Mouse (Mus musculus): Measurements from ENCODE around the gene Caln1. TPM values are rescaled to one million over a fixed set of nuclear protein-coding genes. Genes with fewer than 3 reads are reported as not detected.

Caln1 gene
- polyA plus RNA-seq, 1 experiment: not detected

DNA sequence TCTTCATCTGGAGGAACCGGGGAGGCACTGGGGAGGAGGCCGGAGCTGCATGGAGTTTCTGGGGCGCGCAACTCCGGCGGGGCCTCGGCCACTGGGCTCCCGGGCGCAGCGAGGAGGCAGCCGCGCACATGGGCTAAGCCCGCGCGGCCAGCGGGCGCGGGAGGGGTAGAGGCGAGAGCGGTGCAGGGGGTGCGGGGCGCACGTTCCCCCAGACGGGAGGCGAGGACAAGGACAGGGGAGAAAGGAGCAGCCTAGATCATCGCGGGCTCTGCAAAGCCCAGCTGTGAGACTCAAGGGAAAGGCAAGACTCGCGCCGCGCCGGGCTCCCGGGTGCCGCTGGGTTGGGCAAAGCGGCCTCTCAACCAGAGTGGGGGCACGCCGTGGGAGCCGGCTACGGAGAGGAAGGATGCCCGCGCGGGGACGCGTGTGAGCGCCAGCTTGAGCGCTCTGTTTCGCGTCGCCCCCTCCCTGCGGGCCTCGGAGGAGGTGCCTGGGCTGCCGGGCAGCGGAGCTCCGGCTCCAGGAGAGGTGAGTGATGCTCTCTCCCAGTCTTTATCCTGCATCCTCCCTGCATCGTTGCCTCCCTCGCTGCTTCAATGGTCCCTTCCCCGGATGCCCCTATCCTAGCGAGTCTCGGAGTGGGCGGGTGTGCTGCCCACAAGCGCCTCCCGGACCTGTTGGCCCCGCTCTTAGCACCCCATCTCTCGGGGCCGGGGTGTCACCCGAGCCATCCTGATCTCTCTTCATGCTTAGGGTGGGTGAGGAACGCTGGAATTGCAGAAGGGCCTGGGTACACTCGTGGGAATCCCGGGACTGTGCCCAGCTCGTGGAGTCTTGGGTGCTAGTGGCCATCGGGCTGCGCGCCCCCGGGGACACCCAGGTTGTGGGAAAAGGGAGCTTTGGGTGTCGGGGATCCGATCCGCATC lies 79.9 kb downstream of the Caln1 start:
- Histone ChIP-seq H3K4me3 (ENCODE audit: insufficient read depth, low read depth, low read length) (no peak overlapping the region), H3K27ac (replicated peaks; ENCODE audit: low read depth, low read length) (no peak overlapping the region), H3K4me1 (ENCODE audit: control insufficient read depth, insufficient read depth, insufficient read length, low read length) (no peaks in the 10 kb centered on the region)

DNA sequence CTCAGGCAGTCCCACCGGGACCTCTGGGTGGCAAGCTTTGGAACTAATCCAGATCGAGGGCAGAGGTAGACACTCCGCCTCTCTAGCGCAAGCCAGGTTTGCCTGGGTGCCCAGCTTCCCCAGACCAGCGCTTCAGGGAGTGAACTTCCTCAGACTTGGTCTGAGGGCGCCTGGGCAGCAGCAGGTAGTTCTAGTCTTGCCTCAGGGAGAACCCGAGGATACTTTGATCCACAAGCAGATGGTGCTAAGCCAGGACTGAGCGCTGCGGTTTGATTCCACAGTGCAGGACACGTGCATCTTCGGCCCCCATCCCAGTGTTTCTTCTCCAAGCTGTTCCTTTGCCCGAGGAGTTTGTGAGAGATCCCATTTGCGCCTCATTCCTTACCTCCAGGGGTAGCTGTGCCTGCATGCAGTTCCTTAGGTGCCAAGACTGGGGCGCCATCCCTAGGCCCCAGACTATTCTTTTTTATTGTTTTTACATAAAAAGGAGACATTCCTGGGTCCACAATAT lies 80.8 kb downstream of the Caln1 start:
- Histone ChIP-seq H3K27ac (replicated peaks; ENCODE audit: low read depth, low read length) (no peak overlapping the region), H3K4me3 (ENCODE audit: insufficient read depth, low read depth, low read length) (no peak overlapping the region), H3K4me1 (ENCODE audit: control insufficient read depth, insufficient read depth, insufficient read length, low read length) (no peaks in the 10 kb centered on the region)

DNA sequence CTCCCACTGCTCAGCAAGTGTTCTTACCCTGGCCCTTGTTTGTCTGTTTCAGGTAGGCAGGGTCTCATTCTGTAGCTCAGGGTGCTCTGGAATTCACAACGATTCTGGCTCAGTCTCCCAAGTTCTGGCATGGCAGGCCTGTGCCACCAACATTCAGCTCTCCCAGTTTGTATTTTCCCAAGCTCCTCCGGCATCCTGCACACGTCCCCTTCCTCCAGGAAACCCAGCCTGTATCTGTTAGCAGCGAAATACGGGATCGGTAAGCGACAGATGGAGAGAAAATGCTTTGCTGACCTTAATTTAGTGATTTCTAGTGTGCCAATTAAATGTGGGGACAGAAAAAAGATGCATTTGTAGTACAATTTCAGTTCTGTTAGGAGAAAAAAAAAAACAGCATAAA lies 88.8 kb downstream of the Caln1 start:
- H3K4me3 ChIP-seq (ENCODE audit: insufficient read depth, low read depth, low read length): no peak overlapping the region
- no peak overlapping the region for H3K27ac ChIP-seq (replicated peaks; ENCODE audit: low read depth, low read length)
- no peaks in the 10 kb centered on the region for H3K4me1 ChIP-seq (ENCODE audit: control insufficient read depth, insufficient read depth, insufficient read length, low read length)

DNA sequence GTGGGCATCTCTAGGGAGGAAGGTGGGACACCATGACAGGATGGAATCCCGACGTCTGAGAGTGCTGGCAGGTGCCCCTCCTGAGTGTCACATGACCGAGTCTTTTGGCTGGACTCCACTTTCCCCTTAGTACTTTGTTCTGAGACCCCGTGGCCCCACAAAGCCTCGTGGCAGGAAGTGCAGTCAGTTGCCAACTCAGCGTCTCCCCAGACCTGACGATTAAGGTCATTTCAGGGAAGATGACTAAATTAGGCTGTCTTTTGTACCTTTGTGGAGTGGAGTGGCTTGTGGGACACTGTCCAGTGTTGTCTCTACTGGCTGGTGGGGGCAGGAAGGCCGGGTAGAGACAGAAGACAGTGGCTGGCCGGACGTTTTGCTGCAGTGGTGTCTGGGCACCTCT lies 103.0 kb downstream of the Caln1 start:
- no peaks in the 10 kb centered on the region for H3K4me1 ChIP-seq (ENCODE audit: control insufficient read depth, insufficient read depth, insufficient read length, low read length)
- H3K4me3 ChIP-seq (ENCODE audit: insufficient read depth, low read depth, low read length): no peak overlapping the region
- no peak overlapping the region for H3K27ac ChIP-seq (replicated peaks; ENCODE audit: low read depth, low read length)

- Histone ChIP-seq H3K4me3 (ENCODE audit: insufficient read depth, low read depth, low read length) (no peak overlapping the region), H3K27ac (replicated peaks; ENCODE audit: low read depth, low read length) (no peak overlapping the region), H3K4me1 (ENCODE audit: control insufficient read depth, insufficient read depth, insufficient read length, low read length) (no peaks in the 10 kb centered on the region)
Measured at GRCm38 (mm10) chr5:130474876-130475275, 105.6 kb downstream of the Caln1 start.

DNA sequence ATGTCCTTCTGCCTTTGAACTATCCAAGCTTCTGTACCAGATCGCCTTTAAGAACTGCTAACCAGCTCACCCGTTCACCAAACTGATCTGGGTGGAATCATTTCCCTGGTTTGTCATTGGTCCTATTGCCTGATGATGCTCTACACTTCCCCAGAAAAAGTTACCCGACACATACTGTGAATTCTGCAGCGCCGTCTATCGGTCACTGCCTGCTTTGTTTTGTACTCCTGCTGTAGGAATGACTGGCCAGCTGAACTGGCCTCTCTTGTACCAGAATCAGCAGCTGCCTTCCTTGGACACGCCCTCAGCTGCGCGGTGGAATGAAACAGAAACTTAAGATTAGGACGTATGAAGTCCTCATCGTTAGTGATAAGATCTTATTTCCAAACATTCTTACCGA lies 107.5 kb downstream of the Caln1 start:
- no peaks in the 10 kb centered on the region for H3K4me1 ChIP-seq (ENCODE audit: control insufficient read depth, insufficient read depth, insufficient read length, low read length)
- no peak overlapping the region for H3K27ac ChIP-seq (replicated peaks; ENCODE audit: low read depth, low read length)
- no peak overlapping the region for H3K4me3 ChIP-seq (ENCODE audit: insufficient read depth, low read depth, low read length)

- no peak overlapping the region for H3K4me3 ChIP-seq (ENCODE audit: insufficient read depth, low read depth, low read length)
- no peaks in the 10 kb centered on the region for H3K4me1 ChIP-seq (ENCODE audit: control insufficient read depth, insufficient read depth, insufficient read length, low read length)
- H3K27ac ChIP-seq (replicated peaks; ENCODE audit: low read depth, low read length): no peak overlapping the region
Measured at GRCm38 (mm10) chr5:130480290-130480689, 111.0 kb downstream of the Caln1 start.

- Histone ChIP-seq H3K27ac (replicated peaks; ENCODE audit: low read depth, low read length) (no peak overlapping the region), H3K4me3 (ENCODE audit: insufficient read depth, low read depth, low read length) (no peak overlapping the region), H3K4me1 (ENCODE audit: control insufficient read depth, insufficient read depth, insufficient read length, low read length) (no peaks in the 10 kb centered on the region)
Measured at GRCm38 (mm10) chr5:130491471-130491870, 122.2 kb downstream of the Caln1 start.

DNA sequence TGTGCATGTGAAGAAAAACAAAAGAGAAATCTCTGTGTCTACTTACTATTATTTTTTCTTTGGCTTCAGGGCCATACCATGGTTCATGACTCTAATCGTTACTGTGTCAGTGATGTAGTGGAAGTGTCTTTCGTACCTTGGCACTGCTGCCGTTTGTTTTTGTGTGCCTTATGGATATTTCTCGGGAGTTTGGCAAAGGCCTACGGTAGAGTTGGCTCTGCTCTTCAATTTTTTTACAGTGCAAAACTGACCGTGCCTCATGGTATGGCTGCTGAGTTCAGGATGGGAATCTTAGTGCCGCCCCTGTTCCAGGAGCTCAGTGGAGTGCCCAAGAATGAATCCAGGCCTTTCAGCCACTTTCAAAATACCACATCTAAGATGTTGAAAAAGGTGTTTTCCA lies 123.0 kb downstream of the Caln1 start:
- H3K4me3 ChIP-seq (ENCODE audit: insufficient read depth, low read depth, low read length): no peak overlapping the region
- no peak overlapping the region for H3K27ac ChIP-seq (replicated peaks; ENCODE audit: low read depth, low read length)
- no peaks in the 10 kb centered on the region for H3K4me1 ChIP-seq (ENCODE audit: control insufficient read depth, insufficient read depth, insufficient read length, low read length)

- Histone ChIP-seq H3K4me1 (ENCODE audit: control insufficient read depth, insufficient read depth, insufficient read length, low read length) (no peaks in the 10 kb centered on the region), H3K27ac (replicated peaks; ENCODE audit: low read depth, low read length) (no peak overlapping the region), H3K4me3 (ENCODE audit: insufficient read depth, low read depth, low read length) (no peak overlapping the region)
Measured at GRCm38 (mm10) chr5:130502541-130502940, 133.3 kb downstream of the Caln1 start.

- Histone ChIP-seq H3K4me3 (ENCODE audit: insufficient read depth, low read depth, low read length) (no peak overlapping the region), H3K4me1 (ENCODE audit: control insufficient read depth, insufficient read depth, insufficient read length, low read length) (no peaks in the 10 kb centered on the region), H3K27ac (replicated peaks; ENCODE audit: low read depth, low read length) (no peak overlapping the region)
Measured at GRCm38 (mm10) chr5:130504891-130505290, 135.6 kb downstream of the Caln1 start.

DNA sequence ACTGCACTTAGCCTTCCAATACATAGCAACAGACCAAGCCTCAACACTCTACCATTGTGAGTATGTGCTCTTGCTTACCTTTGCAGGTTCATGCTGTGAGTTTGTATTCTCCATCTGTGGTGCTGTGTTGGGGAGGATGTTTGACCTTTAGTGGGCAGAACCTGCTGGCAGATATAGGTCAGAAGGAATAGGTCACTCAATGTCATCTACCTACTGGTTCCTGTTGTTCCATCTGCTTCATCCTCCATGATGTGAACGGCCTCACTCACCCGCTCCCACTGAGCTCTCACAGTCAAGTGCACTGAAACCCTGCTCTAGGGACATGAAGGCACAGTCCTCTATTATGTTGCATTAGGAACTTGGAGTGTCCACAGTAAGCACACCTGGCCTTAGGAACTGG lies 141.3 kb downstream of the Caln1 start:
- Histone ChIP-seq H3K4me1 (ENCODE audit: control insufficient read depth, insufficient read depth, insufficient read length, low read length) (no peaks in the 10 kb centered on the region), H3K4me3 (ENCODE audit: insufficient read depth, low read depth, low read length) (no peak overlapping the region), H3K27ac (replicated peaks; ENCODE audit: low read depth, low read length) (no peak overlapping the region)

DNA sequence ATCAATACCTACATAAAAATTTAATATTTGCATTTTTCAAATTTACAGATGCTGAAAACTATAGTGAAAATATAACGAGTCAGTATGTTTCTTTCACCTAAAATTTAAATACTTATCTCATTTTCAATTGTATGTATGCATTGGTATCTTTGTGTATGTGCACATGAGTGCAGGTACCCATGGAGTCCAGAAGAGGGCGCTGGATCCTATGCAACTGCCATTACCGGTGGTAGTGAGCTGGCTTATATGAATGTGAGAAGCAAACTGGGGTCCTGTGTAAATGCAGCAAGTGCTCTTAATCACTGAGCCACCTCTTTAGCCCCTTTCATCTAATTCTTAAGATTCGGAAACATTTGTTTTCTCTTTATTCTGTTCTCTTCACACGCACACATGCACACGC lies 146.1 kb downstream of the Caln1 start:
- Histone ChIP-seq H3K27ac (replicated peaks; ENCODE audit: low read depth, low read length) (no peak overlapping the region), H3K4me1 (ENCODE audit: control insufficient read depth, insufficient read depth, insufficient read length, low read length) (no peaks in the 10 kb centered on the region), H3K4me3 (ENCODE audit: insufficient read depth, low read depth, low read length) (no peak overlapping the region)

GRCm38 (mm10) chr5:130520527-130520926 lies 151.3 kb downstream of the Caln1 start:
- H3K4me1 ChIP-seq (ENCODE audit: control insufficient read depth, insufficient read depth, insufficient read length, low read length): no peaks in the 10 kb centered on the region
- H3K4me3 ChIP-seq (ENCODE audit: insufficient read depth, low read depth, low read length): no peak overlapping the region
- no peak overlapping the region for H3K27ac ChIP-seq (replicated peaks; ENCODE audit: low read depth, low read length)

DNA sequence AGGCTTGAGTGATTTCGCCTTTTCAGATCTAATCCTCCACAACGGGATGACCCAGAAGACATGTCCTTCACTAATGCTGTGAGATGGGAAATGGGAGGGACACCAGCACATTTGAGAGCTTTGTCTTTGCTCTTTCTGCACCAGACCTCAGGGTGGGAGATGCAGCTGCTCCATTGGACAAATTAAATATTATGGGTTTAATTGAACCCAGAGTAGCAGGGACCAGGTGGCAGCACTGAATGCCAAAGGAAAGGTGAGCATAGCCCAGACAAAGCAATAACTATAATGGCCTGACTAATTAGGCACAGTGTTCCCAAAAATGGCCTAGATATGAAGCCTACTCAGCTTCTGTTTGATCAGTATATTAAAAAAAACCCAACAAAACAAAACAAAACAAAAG lies 158.2 kb downstream of the Caln1 start:
- no peak overlapping the region for H3K27ac ChIP-seq (replicated peaks; ENCODE audit: low read depth, low read length)
- no peak overlapping the region for H3K4me3 ChIP-seq (ENCODE audit: insufficient read depth, low read depth, low read length)
- no peaks in the 10 kb centered on the region for H3K4me1 ChIP-seq (ENCODE audit: control insufficient read depth, insufficient read depth, insufficient read length, low read length)

DNA sequence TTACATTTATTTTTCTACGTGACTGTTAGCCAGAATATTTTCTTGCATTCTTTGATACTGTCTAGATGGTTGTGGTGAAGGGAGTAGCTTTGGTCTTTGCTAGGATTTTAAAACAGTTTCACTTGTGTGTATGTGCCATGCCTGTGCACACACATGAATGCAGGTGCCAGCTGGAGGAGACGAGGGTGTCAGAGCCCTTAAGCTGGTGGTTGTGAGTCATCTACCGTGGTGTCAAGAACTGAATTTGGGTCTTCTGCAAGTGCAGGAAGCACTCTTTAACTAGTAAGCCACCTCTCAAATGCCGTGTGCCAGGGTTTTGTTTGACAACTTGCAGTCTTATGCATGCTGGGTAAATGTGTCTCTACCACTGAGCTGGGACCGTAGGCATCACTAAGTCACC lies 178.2 kb downstream of the Caln1 start:
- no peak overlapping the region for H3K27ac ChIP-seq (replicated peaks; ENCODE audit: low read depth, low read length)
- H3K4me3 ChIP-seq (ENCODE audit: insufficient read depth, low read depth, low read length): no peak overlapping the region
- no peaks in the 10 kb centered on the region for H3K4me1 ChIP-seq (ENCODE audit: control insufficient read depth, insufficient read depth, insufficient read length, low read length)
